Mouse (Mus musculus): ENCODE results near the gene Cfap73. TPM values are rescaled to one million over a fixed set of nuclear protein-coding genes. Genes with fewer than 3 reads are reported as not detected.

Gene Cfap73
- polyA plus RNA-seq, 1 experiment = not detected

DNA sequence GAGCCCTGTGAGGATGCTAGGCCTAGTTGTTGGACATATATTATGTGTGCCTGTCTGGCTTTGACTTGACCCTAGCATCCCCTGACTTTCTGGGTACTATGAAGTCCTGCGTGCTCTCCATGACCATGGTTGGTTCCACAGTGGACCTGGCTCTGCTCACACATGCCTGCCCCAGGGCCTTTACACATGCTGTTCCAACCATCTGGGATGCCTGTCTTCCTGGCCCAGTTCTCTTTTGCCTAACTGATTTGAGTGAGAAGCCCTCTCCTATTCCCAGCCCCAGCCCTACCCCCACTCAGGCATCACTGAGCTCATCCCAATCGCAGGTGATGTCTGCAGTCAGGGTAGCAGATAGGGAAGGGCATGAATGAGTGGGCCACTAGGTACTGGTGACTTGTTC, 19.8 kb upstream of the Cfap73 start:
- DNase-seq (ENCODE audit: low read depth in 1 of 2, low spot score in 2 of 2) = no peak
- peaks cover 12% of the 10 kb centered on the region; the same call in 1 of the 2 replicates for H3K4me1 ChIP-seq (ENCODE audit: control insufficient read depth, insufficient read depth, insufficient read length)
- no peaks in the 10 kb centered on the region for H3K27me3 ChIP-seq (ENCODE audit: control insufficient read depth, insufficient read depth, low read length)
- H3K27ac ChIP-seq (ENCODE audit: insufficient read depth, low read length) = no peak overlapping the region
- no peak overlapping the region for H3K4me3 ChIP-seq (ENCODE audit: extremely low read depth, insufficient read depth, insufficient read length)
- no peaks in the 10 kb centered on the region for H3K36me3 ChIP-seq (ENCODE audit: control insufficient read depth, insufficient read depth, low read length)
- TF ChIP-seq POLR2A (IDR thresholded peaks at IDR 0.05; ENCODE audit: low read depth, low read length) = no peak
- no peak for TF ChIP-seq CTCF (IDR thresholded peaks at IDR 0.05; ENCODE audit: extremely low read depth, insufficient read depth, insufficient read length, insufficient replicate concordance)
- 91% methylated on average over 2 of the region's 2 CpGs for WGBS

DNA sequence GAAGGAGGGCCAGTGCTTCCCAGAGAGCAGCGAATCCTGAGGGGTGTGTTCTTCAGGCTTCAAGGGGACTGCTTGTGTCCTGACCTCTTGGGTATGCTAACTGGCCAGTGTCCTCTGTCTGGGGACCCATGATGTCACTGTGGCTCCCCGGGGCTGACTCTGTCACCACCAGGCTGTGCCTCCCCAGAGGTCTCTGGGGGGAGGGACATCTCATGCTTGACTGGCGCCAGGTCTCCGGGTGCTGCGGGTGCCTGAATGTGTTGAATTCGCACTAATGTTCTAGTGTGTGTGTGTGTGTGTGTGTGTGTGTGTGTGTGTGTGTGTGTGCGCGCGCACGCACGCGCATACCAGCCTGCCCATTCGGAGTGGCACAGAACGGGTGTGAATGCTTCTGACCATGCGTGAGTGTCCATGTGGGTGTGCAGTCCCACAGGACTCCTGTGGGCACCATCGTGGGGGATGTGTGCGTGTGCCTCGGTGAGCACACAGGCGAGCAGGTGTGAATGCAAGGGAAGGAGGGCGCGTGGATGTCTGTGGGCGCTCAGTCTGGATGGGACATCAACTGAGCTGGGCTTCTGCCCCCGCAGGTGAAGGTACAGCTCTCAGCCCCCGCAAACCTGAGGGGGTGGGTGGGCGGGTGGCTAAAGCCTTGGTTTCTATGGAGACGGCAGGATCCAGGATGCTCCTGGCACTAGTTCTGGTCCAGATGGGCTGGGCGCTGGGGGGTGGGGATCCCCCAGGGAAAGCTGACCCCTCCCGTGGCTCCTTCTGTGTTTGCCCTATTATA, 19.1 kb upstream of the Cfap73 start:
- no peaks in the 10 kb centered on the region for H3K36me3 ChIP-seq (ENCODE audit: control insufficient read depth, insufficient read depth, low read length)

DNA sequence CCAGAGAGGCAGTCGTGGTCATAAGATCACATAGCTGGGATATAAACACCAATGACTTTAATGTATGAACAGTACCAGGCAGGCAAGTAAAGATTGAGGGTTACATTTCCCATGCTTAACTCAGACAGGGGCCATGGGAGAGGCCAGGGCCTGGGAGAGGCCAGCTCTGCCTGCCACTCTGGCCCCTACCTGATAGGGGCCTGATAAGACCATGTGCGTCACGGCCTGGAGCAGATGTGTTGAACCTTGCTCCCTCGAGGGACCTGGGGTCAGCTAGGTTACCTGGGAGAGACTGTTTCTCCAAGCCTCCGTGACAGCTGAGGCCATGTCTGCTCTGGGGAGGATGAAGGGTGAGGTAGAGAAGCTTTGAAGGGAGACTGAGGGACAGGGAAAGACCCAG, 17.2 kb upstream of the Cfap73 start:
- H3K4me3 ChIP-seq (ENCODE audit: extremely low read depth, insufficient read depth, insufficient read length) = no peak overlapping the region
- H3K27ac ChIP-seq (ENCODE audit: insufficient read depth, low read length) = no peak overlapping the region
- no peak for DNase-seq (ENCODE audit: low read depth in 1 of 2, low spot score in 2 of 2)
- WGBS = 81% methylated on average over 5 of the region's 5 CpGs
- no peak for TF ChIP-seq POLR2A (IDR thresholded peaks at IDR 0.05; ENCODE audit: low read depth, low read length)
- TF ChIP-seq CTCF (IDR thresholded peaks at IDR 0.05; ENCODE audit: extremely low read depth, insufficient read depth, insufficient read length, insufficient replicate concordance) = no peak
- H3K4me1 ChIP-seq (ENCODE audit: control insufficient read depth, insufficient read depth, insufficient read length) = peaks cover 27% of the 10 kb centered on the region; the same call in 1 of the 2 replicates
- H3K27me3 ChIP-seq (ENCODE audit: control insufficient read depth, insufficient read depth, low read length) = no peaks in the 10 kb centered on the region
- H3K36me3 ChIP-seq (ENCODE audit: control insufficient read depth, insufficient read depth, low read length) = no peaks in the 10 kb centered on the region

More for the DNA sequence above, 19.1 kb upstream of the Cfap73 start:
- H3K27ac ChIP-seq (ENCODE audit: insufficient read depth, low read length) = no peak overlapping the region
- H3K4me1 ChIP-seq (ENCODE audit: control insufficient read depth, insufficient read depth, insufficient read length) = peaks cover 20% of the 10 kb centered on the region; the same call in 1 of the 2 replicates
- H3K4me3 ChIP-seq (ENCODE audit: extremely low read depth, insufficient read depth, insufficient read length) = no peak overlapping the region
- TF ChIP-seq POLR2A (IDR thresholded peaks at IDR 0.05; ENCODE audit: low read depth, low read length) (no peak), CTCF (IDR thresholded peaks at IDR 0.05; ENCODE audit: extremely low read depth, insufficient read depth, insufficient read length, insufficient replicate concordance) (no peak)
- H3K27me3 ChIP-seq (ENCODE audit: control insufficient read depth, insufficient read depth, low read length) = no peaks in the 10 kb centered on the region
- peak in 1 of 2 experiments; percentile 52 for DNase-seq (ENCODE audit: low read depth in 1 of 2, low spot score in 2 of 2)
- 73% methylated on average over 28 of the region's 28 CpGs for WGBS

DNA sequence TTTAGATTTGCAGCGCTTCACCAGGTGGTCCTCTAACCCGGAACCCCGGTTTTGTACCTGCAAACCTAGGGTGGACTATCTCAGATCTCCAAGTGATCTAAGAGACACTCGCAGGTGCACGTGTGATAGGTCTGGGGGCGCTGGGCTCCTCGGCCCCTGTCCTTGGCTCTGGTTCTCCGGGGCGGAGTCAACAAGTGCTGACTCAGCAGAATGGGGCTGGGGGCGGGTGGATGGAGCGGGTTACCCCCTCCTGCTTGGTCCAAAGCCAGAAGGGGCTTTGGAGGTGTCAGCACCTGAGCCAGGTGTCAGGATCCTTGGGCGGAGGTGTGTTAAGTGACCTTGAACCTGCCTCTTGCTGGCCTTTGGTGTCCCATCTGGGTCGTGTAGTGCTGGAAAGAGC, 15.9 kb upstream of the Cfap73 start:
- no peak overlapping the region for H3K27ac ChIP-seq (ENCODE audit: insufficient read depth, low read length)
- peaks cover 27% of the 10 kb centered on the region; the same call in 1 of the 2 replicates for H3K4me1 ChIP-seq (ENCODE audit: control insufficient read depth, insufficient read depth, insufficient read length)
- H3K4me3 ChIP-seq (ENCODE audit: extremely low read depth, insufficient read depth, insufficient read length) = peak overlapping the region; percentile 62; the same call in 1 of the 2 replicates
- 32% methylated on average over 13 of the region's 13 CpGs for WGBS
- TF ChIP-seq POLR2A (IDR thresholded peaks at IDR 0.05; ENCODE audit: low read depth, low read length) (no peak), CTCF (IDR thresholded peaks at IDR 0.05; ENCODE audit: extremely low read depth, insufficient read depth, insufficient read length, insufficient replicate concordance) (no peak)
- no peak for DNase-seq (ENCODE audit: low read depth in 1 of 2, low spot score in 2 of 2)
- H3K36me3 ChIP-seq (ENCODE audit: control insufficient read depth, insufficient read depth, low read length) = no peaks in the 10 kb centered on the region
- no peaks in the 10 kb centered on the region for H3K27me3 ChIP-seq (ENCODE audit: control insufficient read depth, insufficient read depth, low read length)

DNA sequence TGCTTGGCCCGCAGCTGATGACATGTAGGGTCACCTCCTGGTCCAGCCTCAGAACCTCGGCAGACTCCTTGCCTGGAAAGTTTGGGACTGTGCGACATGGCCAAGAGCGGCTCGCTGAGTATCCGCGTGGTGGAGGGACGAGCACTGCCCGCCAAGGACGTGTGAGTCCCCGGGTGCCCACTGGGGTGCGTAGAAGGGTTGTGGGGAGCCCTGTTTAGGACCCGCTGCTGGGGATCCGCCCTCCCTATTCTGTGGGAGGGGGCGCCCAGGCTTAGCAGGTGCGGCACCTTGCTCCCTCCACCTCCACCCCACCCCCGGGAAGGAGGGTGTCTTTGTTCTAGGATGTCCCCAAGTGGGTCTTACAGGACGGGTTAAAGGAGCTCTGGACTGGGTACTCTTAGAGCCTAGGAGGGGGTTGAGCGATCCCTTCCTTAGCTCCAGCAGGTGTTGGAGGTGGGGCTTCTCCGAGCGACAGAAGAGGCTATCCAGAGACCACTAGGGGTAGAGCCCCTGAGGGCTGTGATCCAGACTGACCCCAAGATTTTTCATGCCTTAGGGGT, 15.4 kb upstream of the Cfap73 start:
- Histone ChIP-seq H3K27ac (ENCODE audit: insufficient read depth, low read length) (no peak overlapping the region), H3K27me3 (ENCODE audit: control insufficient read depth, insufficient read depth, low read length) (no peaks in the 10 kb centered on the region), H3K36me3 (ENCODE audit: control insufficient read depth, insufficient read depth, low read length) (no peaks in the 10 kb centered on the region), H3K4me3 (ENCODE audit: extremely low read depth, insufficient read depth, insufficient read length) (peak overlapping the region; percentile 62), H3K4me1 (ENCODE audit: control insufficient read depth, insufficient read depth, insufficient read length) (peaks cover 27% of the 10 kb centered on the region; the same call in 1 of the 2 replicates)
- DNase-seq (ENCODE audit: low read depth in 1 of 2, low spot score in 2 of 2) = peak in 1 of 2 experiments; percentile 49
- 3% methylated on average over 20 of the region's 21 CpGs for WGBS
- 0 out of 2 replicates have a peak, but pooled peaks have one; percentile 23 for TF ChIP-seq CTCF (IDR thresholded peaks at IDR 0.05; ENCODE audit: extremely low read depth, insufficient read depth, insufficient read length, insufficient replicate concordance)
- no peak for TF ChIP-seq POLR2A (IDR thresholded peaks at IDR 0.05; ENCODE audit: low read depth, low read length)

DNA sequence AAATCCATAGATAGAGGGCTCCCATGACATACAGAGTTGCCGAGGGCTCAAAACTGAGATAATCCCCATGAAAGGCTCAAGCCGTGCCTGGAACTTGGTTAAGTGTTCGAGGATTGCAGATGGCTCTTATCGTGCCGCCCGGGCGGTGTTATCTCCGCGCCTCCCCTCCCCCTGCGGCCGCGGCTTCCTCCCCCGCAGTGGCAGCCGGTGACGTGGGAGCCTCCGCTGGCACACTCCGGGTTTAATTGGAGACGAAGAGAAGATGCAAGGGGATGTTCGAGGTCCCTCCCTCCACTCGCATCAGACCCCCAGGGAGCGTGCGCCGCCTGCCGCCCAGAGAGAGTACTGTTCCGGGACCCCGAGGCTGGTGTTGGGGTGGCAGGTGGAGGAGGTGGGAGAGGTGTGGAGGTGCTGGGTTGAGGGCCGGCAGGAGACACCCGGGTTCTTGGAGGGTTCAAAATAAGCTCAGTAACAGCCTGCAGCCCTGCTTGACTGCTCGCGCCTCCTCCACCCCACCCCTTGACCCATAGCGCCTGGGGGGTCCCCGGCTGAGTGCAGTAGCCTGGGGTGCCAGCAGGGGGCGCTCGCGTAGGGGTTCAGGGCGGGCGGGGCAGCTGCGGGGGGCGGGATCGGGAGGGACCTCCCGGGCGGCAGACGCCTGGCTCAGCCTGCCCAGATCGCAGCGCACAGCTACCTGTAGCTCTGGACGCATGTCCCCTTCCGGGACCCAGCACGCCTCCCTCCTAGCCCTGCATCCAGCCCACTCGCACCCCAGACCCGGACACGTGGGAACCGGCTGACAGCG, 14.7 kb upstream of the Cfap73 start, which contains the start of gene Rasal1:
Rasal1 (plus strand) TSS at position 244 of the 805 bp plus-strand sequence.
- no peaks in the 10 kb centered on the region for H3K27me3 ChIP-seq (ENCODE audit: control insufficient read depth, insufficient read depth, low read length)
- TF ChIP-seq CTCF (IDR thresholded peaks at IDR 0.05; ENCODE audit: extremely low read depth, insufficient read depth, insufficient read length, insufficient replicate concordance) = peak; percentile 53; the same call in 1 of the 2 replicates
- 0 out of 2 replicates have a peak, but pooled peaks have one; percentile 22 for TF ChIP-seq POLR2A (IDR thresholded peaks at IDR 0.05; ENCODE audit: low read depth, low read length)
- H3K27ac ChIP-seq (ENCODE audit: insufficient read depth, low read length) = peak within 1 kb of the TSS; percentile 57
- H3K4me1 ChIP-seq (ENCODE audit: control insufficient read depth, insufficient read depth, insufficient read length) = peaks cover 32% of the 10 kb centered on the region; the same call in 1 of the 2 replicates
- DNase-seq (ENCODE audit: low read depth in 1 of 2, low spot score in 2 of 2) = peak; percentile 75
- H3K36me3 ChIP-seq (ENCODE audit: control insufficient read depth, insufficient read depth, low read length) = no peaks in the 10 kb centered on the region
- H3K4me3 ChIP-seq (ENCODE audit: extremely low read depth, insufficient read depth, insufficient read length) = peak within 1 kb of the TSS; percentile 62
- WGBS = under 1% methylated on average over 52 of the region's 53 CpGs
